Mouse (Mus musculus) kidney, embryonic 14.5 days (tissue): Measurements from ENCODE around the gene Amigo2. TPM values are rescaled to one million over a fixed set of nuclear protein-coding genes. Genes with fewer than 3 reads are reported as not detected.

Experiments used
- ATAC-seq: fragments of 200-750 bp; cut with Nextera tagmentation; 2 replicates; pipeline ENCODE4 v1.8.0; 2017; ENCODE audit warnings: moderate number of reproducible peaks, mild to moderate bottlenecking, moderate TSS enrichment, moderate library complexity; ENCODE audit not compliant: low FRiP score, low TSS enrichment
- H3K27ac ChIP-seq: fragments of 300-500 bp; sonication (generic); 2 replicates; pipeline ENCODE4 v1.5.1; 2014; ENCODE audit warnings: low read depth, mild to moderate bottlenecking, low read length, moderate library complexity, mixed read lengths
- H3K27me3 ChIP-seq: fragments of 300-500 bp; sonication (generic); 2 replicates; pipeline ENCODE4 v1.6.1; 2014; ENCODE audit warnings: mild to moderate bottlenecking, low read length; ENCODE audit not compliant: control insufficient read depth, insufficient read depth
- H3K36me3 ChIP-seq: fragments of 300-500 bp; sonication (generic); 2 replicates; pipeline ENCODE4 v1.6.1; 2014; ENCODE audit warnings: low read length, mixed read lengths; ENCODE audit not compliant: control insufficient read depth, insufficient read depth
- H3K4me1 ChIP-seq: fragments of 300-500 bp; sonication (generic); 2 replicates; pipeline ENCODE4 v1.6.1; 2014; ENCODE audit warnings: low read length, mixed read lengths; ENCODE audit not compliant: control insufficient read depth, insufficient read depth
- H3K4me2 ChIP-seq: fragments of 300-500 bp; sonication (generic); replicated peaks from 2 replicates; pipeline ENCODE4 v1.6.1; 2014; ENCODE audit warnings: low read depth, mild to moderate bottlenecking, low read length
- H3K4me3 ChIP-seq: fragments of 300-500 bp; sonication (generic); 2 replicates; pipeline ENCODE4 v1.5.1; 2014; ENCODE audit warnings: mild to moderate bottlenecking, low read length
- H3K9ac ChIP-seq: fragments of 300-500 bp; sonication (generic); 2 replicates; pipeline ENCODE4 v1.6.1; 2014; ENCODE audit warnings: low read depth, mild to moderate bottlenecking, low read length, moderate library complexity
- H3K9me3 ChIP-seq: fragments of 300-500 bp; sonication (generic); 2 replicates; pipeline ENCODE4 v1.6.1; 2016; ENCODE audit warnings: low read length; ENCODE audit not compliant: control insufficient read depth
- WGBS: fragments of 180-500 bp; shearing (Covaris S2); extraction: QIAGEN DNeasy Blood & Tissue Kit; methylation state at CpG from one replicate; pipeline ENCODE4 v1.1.7; 2014; 5-methylcytosine and 5-hydroxymethylcytosine counted together
- polyA plus RNA-seq: library from polyadenylated mRNA; unstranded; fragments of >200 nt; fragmentation: Nextera tagmentation; extraction: Ambion mirVana; gene quantifications from 2 replicates; pipeline ENCODE4 v1.2.1, GENCODE M21; 2014

The Amigo2 gene
- polyA plus RNA-seq, 1 experiment from 2014 or later: 16.9 TPM

DNA sequence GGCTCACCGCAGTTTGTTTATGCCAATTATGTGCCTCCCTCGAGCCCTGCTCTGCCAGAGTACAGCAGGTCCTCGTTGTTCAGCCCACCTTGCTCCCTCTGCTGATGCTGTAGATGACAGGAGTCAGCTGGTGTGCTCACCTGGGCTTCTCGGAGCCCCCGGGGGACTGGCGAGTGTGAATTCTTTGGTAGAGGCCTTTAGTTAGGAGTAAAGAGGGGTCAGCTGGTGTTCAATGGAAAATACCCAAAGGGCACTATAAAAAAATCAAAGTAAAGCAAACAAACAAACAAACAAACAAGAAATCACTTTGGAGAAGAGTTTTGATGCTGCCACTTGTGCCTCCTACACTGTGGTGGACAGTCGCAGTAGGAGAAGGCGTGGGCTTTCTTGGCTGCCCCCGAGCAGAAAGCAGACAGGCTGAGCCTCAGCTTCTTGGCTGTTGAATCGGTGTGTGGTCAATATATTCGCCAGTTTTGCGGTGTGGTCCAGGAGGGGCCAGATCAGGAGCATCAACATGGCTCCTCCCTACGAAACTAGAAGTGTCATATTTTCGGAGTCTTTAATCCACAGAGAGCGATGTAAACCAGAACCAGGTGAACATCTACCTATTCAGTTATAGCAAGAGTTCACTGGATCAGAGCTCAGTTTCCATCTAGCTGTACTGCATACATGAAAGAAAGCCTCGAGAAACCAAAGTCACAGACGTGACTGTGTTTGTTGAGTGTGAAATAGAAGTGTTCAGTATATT is 11.6 kb upstream of the Amigo2 start:
- Histone ChIP-seq H3K27ac (no peak overlapping the region), H3K36me3 (no peaks in the 10 kb centered on the region), H3K4me1 (peaks cover 3% of the 10 kb centered on the region; the same call in 1 of the 2 replicates), H3K9me3 (no peaks in the 10 kb centered on the region), H3K4me3 (no peak overlapping the region), H3K4me2 (no peak overlapping the region), H3K9ac (no peak overlapping the region), H3K27me3 (no peaks in the 10 kb centered on the region)
- ATAC-seq: no peak
- WGBS: 78% methylated on average over 17 of the region's 17 CpGs

DNA sequence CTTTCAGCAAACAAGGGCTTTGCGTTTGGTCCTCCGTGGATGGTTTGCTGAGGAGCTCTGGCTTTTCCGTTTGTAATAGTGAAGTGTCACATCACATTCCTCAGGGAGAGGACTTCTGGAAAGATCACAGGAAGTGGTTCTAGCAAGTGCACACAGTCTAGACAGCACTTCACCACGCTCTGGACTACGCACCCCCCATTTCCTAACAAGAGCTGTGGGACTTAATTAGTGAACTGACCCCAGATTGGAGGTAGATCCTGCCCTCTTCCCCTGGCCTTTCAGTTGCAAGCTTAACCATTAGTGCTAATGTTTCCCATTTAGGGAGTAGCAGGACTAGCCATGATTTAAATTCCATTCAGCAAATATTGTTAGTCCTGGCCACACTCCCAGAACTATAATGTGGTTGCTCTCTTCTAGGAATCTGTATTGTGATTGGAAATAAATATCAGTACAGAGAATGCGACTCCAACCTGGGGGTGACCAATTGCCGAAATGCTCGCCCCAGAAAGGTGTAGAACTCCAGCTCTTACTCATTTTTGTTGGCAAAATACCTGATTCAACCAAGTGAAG is 10.2 kb upstream of the Amigo2 start:
- WGBS: 44% methylated on average over 8 of the region's 8 CpGs
- no peak overlapping the region for H3K27ac ChIP-seq

DNA sequence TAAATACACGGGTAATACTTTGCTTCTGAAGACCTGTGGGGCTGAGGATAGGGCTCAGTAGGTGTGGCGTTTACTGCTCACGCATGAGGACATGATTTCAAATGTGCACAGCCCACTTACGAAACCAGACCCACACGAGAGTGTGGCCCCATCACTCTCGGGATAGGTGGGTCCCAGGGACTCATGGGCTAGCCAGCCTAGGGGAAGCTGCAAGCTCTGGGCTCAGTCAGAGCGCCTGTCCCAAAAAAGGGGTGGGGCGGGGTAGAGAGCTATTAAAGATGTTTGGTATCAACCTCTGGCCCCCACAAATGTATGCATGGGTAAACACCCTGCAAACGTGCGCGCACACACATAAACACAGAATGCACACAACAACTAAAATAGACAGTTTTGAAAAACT is 9.3 kb upstream of the Amigo2 start:
- Histone ChIP-seq H3K36me3 (no peaks in the 10 kb centered on the region), H3K9ac (no peak overlapping the region), H3K9me3 (no peaks in the 10 kb centered on the region), H3K4me2 (no peak overlapping the region), H3K4me3 (no peak overlapping the region), H3K27ac (no peak overlapping the region), H3K27me3 (no peaks in the 10 kb centered on the region), H3K4me1 (peaks cover 3% of the 10 kb centered on the region; the same call in 1 of the 2 replicates)
- ATAC-seq: 0 out of 2 replicates have a peak, but pooled peaks have one; percentile 33
- WGBS: 92% methylated on average over 11 of the region's 11 CpGs

More for the DNA sequence above, 10.2 kb upstream of the Amigo2 start:
- H3K4me1 ChIP-seq: peaks cover 3% of the 10 kb centered on the region; the same call in 1 of the 2 replicates
- H3K9ac ChIP-seq: no peak overlapping the region
- no peaks in the 10 kb centered on the region for H3K27me3 ChIP-seq
- H3K4me3 ChIP-seq: no peak overlapping the region
- peak; percentile 51 for ATAC-seq
- H3K36me3 ChIP-seq: no peaks in the 10 kb centered on the region
- H3K4me2 ChIP-seq: no peak overlapping the region
- no peaks in the 10 kb centered on the region for H3K9me3 ChIP-seq

DNA sequence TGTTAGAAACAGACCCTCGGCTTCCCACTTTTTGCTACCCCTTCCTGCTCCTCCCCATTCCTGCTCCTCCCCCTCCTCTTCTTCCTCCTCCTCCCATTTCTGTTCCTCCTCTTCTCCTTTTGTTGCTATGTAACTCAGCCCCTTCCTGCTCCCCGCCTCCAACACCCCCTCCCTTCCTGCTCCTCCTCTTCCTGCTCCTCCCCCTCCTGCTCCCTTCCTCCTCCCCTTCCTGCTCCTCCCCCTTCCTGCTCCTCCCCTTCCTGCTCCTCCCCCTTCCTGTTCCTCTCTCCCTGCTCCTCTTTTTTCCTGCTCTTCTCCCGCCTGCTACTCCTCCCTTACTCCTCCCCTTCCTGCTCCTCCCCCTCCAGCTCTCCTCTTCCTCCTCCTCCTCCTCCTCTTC is 8.7 kb upstream of the Amigo2 start:
- Histone ChIP-seq H3K4me3 (no peak overlapping the region), H3K9me3 (no peaks in the 10 kb centered on the region), H3K27ac (no peak overlapping the region), H3K27me3 (no peaks in the 10 kb centered on the region), H3K4me1 (peaks cover 3% of the 10 kb centered on the region; the same call in 1 of the 2 replicates), H3K36me3 (no peaks in the 10 kb centered on the region), H3K9ac (no peak overlapping the region), H3K4me2 (no peak overlapping the region)
- no peak for ATAC-seq
- WGBS: 82% methylated on average over 3 of the region's 3 CpGs

DNA sequence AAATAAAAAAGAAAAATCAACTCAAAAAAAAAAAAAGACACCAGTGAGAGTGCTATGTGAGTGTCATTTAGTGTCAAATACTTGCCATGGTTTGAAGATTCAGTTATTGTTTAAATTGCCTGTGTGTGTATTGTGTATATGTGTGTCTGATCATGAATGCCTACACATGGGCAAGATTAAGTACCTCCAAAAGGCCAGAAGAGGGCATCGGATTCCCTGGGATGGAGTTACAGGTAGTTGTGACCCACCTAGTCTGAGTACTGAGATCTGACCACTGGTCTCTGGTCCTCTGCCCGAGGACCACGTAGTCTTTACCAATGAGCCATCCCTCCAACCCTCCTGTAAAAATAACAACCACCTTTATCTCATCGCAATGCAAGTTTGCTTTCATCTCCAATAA is 7.3 kb upstream of the Amigo2 start:
- Histone ChIP-seq H3K4me1 (peaks cover 2% of the 10 kb centered on the region; the same call in 1 of the 2 replicates), H3K9ac (no peak overlapping the region), H3K27me3 (no peaks in the 10 kb centered on the region), H3K27ac (no peak overlapping the region), H3K9me3 (peaks cover 3% of the 10 kb centered on the region; the same call in 1 of the 2 replicates), H3K36me3 (no peaks in the 10 kb centered on the region), H3K4me2 (no peak overlapping the region), H3K4me3 (no peak overlapping the region)
- ATAC-seq: no peak
- WGBS: 91% methylated on average over 4 of the region's 4 CpGs

DNA sequence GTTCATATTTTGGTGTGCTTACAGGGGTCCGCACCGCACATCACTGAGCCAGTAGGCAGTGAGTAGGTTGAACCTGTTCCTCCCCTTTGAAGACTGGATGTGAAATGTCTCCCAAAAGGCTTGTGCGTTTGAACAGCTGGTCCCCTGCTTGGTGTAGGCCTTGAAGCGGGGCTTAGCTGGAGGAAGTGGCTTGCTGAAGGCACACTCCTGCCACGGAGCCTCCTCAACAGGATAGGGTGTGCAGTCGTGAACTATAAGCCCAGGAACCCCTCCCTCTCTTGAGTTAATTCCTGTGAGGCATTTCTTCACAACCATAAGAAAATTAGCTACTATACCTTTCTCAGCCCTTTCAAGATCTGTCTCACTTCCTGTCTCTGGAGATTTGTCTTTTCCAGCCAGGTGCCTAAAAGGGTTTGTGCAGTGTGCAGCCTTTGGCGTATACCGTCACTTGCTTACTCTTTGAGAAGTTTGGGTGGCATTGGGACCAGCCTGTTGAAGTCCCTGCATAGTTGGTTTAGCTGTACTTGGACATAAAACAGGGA is 5.5 kb upstream of the Amigo2 start:
- Histone ChIP-seq H3K4me1 (no peaks in the 10 kb centered on the region), H3K4me2 (no peak overlapping the region)
- WGBS: 79% methylated on average over 8 of the region's 8 CpGs

DNA sequence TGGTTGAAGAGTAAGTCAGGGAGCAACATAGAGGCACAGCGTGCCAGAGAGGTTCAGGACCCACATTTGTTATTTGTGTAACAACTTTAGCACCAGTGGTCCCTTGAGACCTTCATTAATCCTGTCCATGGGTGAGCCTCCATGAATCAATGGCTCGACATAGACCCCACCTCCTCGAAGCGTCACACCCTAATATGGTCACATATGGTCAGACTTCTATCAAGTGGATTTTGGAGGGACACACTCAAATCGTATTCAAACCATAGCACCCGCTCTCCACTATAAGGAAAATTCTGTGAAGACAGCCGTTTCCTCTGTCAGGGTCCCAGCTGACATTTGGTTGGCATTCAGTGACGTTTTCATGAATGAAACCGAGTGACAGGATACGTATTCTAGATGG is 2.2 kb upstream of the Amigo2 start:
- Histone ChIP-seq H3K27ac (no peak overlapping the region), H3K9ac (no peak overlapping the region), H3K27me3 (no peaks in the 10 kb centered on the region), H3K4me1 (no peaks in the 10 kb centered on the region), H3K4me2 (no peak overlapping the region), H3K4me3 (no peak overlapping the region), H3K36me3 (no peaks in the 10 kb centered on the region), H3K9me3 (peaks cover 3% of the 10 kb centered on the region; the same call in 1 of the 2 replicates)
- ATAC-seq: no peak
- WGBS: 90% methylated on average over 10 of the region's 10 CpGs

More for the DNA sequence above, 5.5 kb upstream of the Amigo2 start:
- ATAC-seq: no peak
- Histone ChIP-seq H3K4me3 (no peak overlapping the region), H3K9ac (no peak overlapping the region), H3K36me3 (no peaks in the 10 kb centered on the region), H3K9me3 (peaks cover 3% of the 10 kb centered on the region; the same call in 1 of the 2 replicates), H3K27ac (no peak overlapping the region), H3K27me3 (no peaks in the 10 kb centered on the region)

DNA sequence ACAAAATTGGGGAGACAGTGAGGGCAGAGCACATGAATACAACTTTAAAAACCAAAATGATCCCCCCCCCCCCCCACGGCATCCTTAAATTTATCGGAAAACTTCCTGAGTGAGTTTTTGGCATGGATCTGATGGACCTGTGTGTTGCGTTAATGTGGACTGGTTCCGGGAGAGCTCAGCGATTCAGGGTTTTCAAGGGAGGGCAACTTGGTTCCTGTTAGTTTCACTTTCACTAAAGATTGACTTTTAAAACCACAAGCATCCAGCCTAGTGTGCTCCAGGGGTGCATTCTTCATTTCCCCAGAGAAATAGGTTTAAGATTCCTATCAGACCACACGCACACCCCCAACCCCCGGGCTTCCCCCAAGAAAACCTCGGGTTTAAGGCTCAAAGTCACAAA is 1.2 kb upstream of the Amigo2 start:
- H3K36me3 ChIP-seq: no peaks in the 10 kb centered on the region
- H3K27ac ChIP-seq: peak overlapping the region; percentile 89
- H3K4me1 ChIP-seq: no peaks in the 10 kb centered on the region
- no peaks in the 10 kb centered on the region for H3K27me3 ChIP-seq
- peak overlapping the region; percentile 80 for H3K4me3 ChIP-seq
- peak overlapping the region; percentile 90 for H3K4me2 ChIP-seq
- H3K9ac ChIP-seq: peak overlapping the region; percentile 93
- no peak for ATAC-seq
- WGBS: 33% methylated on average over 8 of the region's 8 CpGs
- H3K9me3 ChIP-seq: peaks cover 3% of the 10 kb centered on the region; the same call in 1 of the 2 replicates

DNA sequence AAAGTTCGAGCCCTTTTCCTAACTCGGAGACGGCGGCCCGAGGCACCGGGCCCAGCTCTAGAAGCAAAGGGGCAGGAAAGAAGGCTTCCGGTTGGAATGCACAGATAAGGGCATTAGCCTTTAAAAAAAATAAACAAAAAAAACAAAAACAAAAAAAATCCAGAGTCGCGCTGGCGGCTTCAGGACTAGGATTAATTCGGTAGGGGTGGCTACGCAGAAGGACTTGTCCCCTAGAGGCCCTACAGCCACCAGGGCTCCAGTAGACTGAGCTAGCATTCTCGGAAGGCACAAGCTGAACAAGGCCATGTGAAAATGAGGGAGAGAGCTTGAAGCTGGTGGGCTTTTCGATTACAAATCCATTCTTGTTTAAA is 689 bp upstream of the Amigo2 start:
- peak; percentile 40 for ATAC-seq
- Histone ChIP-seq H3K9ac (peak overlapping the region; percentile 93), H3K9me3 (peaks cover 3% of the 10 kb centered on the region; the same call in 1 of the 2 replicates), H3K27ac (peak overlapping the region; percentile 89), H3K4me2 (peak overlapping the region; percentile 90), H3K36me3 (no peaks in the 10 kb centered on the region), H3K27me3 (no peaks in the 10 kb centered on the region), H3K4me3 (peak overlapping the region; percentile 80), H3K4me1 (no peaks in the 10 kb centered on the region)
- WGBS: 1% methylated on average over 14 of the region's 14 CpGs
